Mouse (Mus musculus): Measurements from ENCODE around the gene Thsd7b. TPM values are rescaled to one million over a fixed set of nuclear protein-coding genes. Genes with fewer than 3 reads are reported as not detected.
"Not testable (repeated sequence)": the region's sequence is repeated elsewhere in the genome, so short reads cannot be mapped to it uniquely, and the experiment has no call there.

Thsd7b gene
- polyA plus RNA-seq, 1 experiment: 0.07 TPM

GRCm38 (mm10) chr1:129963166-129963565 lies 690.1 kb downstream of the Thsd7b start:
- Histone ChIP-seq H3K27me3 (replicated peaks) (no peaks in the 10 kb centered on the region), H3K9me3 (no peaks in the 10 kb centered on the region), H3K36me3 (replicated peaks; ENCODE audit: low read length) (no peaks in the 10 kb centered on the region), H3K4me1 (no peaks in the 10 kb centered on the region), H3K4me3 (replicated peaks) (no peak overlapping the region)
- TF ChIP-seq GATA1 (IDR thresholded peaks at IDR 0.05; ENCODE audit: borderline replicate concordance, low read length) (no peak), FLI1 (IDR thresholded peaks at IDR 0.05; ENCODE audit: low read length) (no peak)

- not testable (repeated sequence) for H3K4me3 ChIP-seq (replicated peaks); H3K4me1 ChIP-seq; H3K36me3 ChIP-seq (replicated peaks; ENCODE audit: low read length); H3K27me3 ChIP-seq (replicated peaks)
- peaks cover 10% of the 10 kb centered on the region for H3K9me3 ChIP-seq
Observed at GRCm38 (mm10) chr1:129989247-129989646, 716.1 kb downstream of the Thsd7b start.

- no peak for TF ChIP-seq GATA1 (IDR thresholded peaks at IDR 0.05; ENCODE audit: borderline replicate concordance, low read length)
- TF ChIP-seq FLI1 (IDR thresholded peaks at IDR 0.05; ENCODE audit: low read length): no peak
Observed at GRCm38 (mm10) chr1:129990821-129991220, 717.7 kb downstream of the Thsd7b start.

GRCm38 (mm10) chr1:130055012-130055411 lies 781.9 kb downstream of the Thsd7b start:
- no peaks in the 10 kb centered on the region for H3K4me1 ChIP-seq
- H3K36me3 ChIP-seq (replicated peaks; ENCODE audit: low read length): no peaks in the 10 kb centered on the region
- no peak for TF ChIP-seq GATA1 (IDR thresholded peaks at IDR 0.05; ENCODE audit: borderline replicate concordance, low read length)
- TF ChIP-seq FLI1 (IDR thresholded peaks at IDR 0.05; ENCODE audit: low read length): no peak
- no peaks in the 10 kb centered on the region for H3K27me3 ChIP-seq (replicated peaks)
- H3K4me3 ChIP-seq (replicated peaks): no peak overlapping the region
- no peaks in the 10 kb centered on the region for H3K9me3 ChIP-seq

More at GRCm38 (mm10) chr1:129990821-129991220, 717.7 kb downstream of the Thsd7b start:
- Histone ChIP-seq H3K36me3 (replicated peaks; ENCODE audit: low read length) (no peaks in the 10 kb centered on the region), H3K4me1 (no peaks in the 10 kb centered on the region), H3K27me3 (replicated peaks) (no peaks in the 10 kb centered on the region), H3K9me3 (no peaks in the 10 kb centered on the region), H3K4me3 (replicated peaks) (no peak overlapping the region)

- H3K36me3 ChIP-seq (replicated peaks; ENCODE audit: low read length): no peaks in the 10 kb centered on the region
- no peaks in the 10 kb centered on the region for H3K9me3 ChIP-seq
- no peak overlapping the region for H3K4me3 ChIP-seq (replicated peaks)
- H3K4me1 ChIP-seq: no peaks in the 10 kb centered on the region
- no peaks in the 10 kb centered on the region for H3K27me3 ChIP-seq (replicated peaks)
- TF ChIP-seq GATA1 (IDR thresholded peaks at IDR 0.05; ENCODE audit: borderline replicate concordance, low read length) (no peak), FLI1 (IDR thresholded peaks at IDR 0.05; ENCODE audit: low read length) (no peak)
Observed at GRCm38 (mm10) chr1:130062105-130062504, 789.0 kb downstream of the Thsd7b start.

GRCm38 (mm10) chr1:130066193-130066959 lies 793.3 kb downstream of the Thsd7b start:
- H3K4me3 ChIP-seq (replicated peaks): no peak overlapping the region
- H3K9me3 ChIP-seq: no peaks in the 10 kb centered on the region
- H3K27me3 ChIP-seq (replicated peaks): no peaks in the 10 kb centered on the region
- no peaks in the 10 kb centered on the region for H3K36me3 ChIP-seq (replicated peaks; ENCODE audit: low read length)
- no peaks in the 10 kb centered on the region for H3K4me1 ChIP-seq
- no peak for TF ChIP-seq FLI1 (IDR thresholded peaks at IDR 0.05; ENCODE audit: low read length)
- no peak for TF ChIP-seq GATA1 (IDR thresholded peaks at IDR 0.05; ENCODE audit: borderline replicate concordance, low read length)

GRCm38 (mm10) chr1:130083788-130084187 lies 810.7 kb downstream of the Thsd7b start:
- Histone ChIP-seq H3K36me3 (replicated peaks; ENCODE audit: low read length) (no peaks in the 10 kb centered on the region), H3K4me3 (replicated peaks) (no peak overlapping the region), H3K27me3 (replicated peaks) (no peaks in the 10 kb centered on the region), H3K9me3 (no peaks in the 10 kb centered on the region), H3K4me1 (no peaks in the 10 kb centered on the region)
- TF ChIP-seq FLI1 (IDR thresholded peaks at IDR 0.05; ENCODE audit: low read length) (no peak), GATA1 (IDR thresholded peaks at IDR 0.05; ENCODE audit: borderline replicate concordance, low read length) (no peak)

GRCm38 (mm10) chr1:130085207-130085606 lies 812.1 kb downstream of the Thsd7b start:
- H3K4me1 ChIP-seq: no peaks in the 10 kb centered on the region
- H3K4me3 ChIP-seq (replicated peaks): no peak overlapping the region
- TF ChIP-seq GATA1 (IDR thresholded peaks at IDR 0.05; ENCODE audit: borderline replicate concordance, low read length) (no peak), FLI1 (IDR thresholded peaks at IDR 0.05; ENCODE audit: low read length) (no peak)
- H3K36me3 ChIP-seq (replicated peaks; ENCODE audit: low read length): no peaks in the 10 kb centered on the region
- no peaks in the 10 kb centered on the region for H3K27me3 ChIP-seq (replicated peaks)
- H3K9me3 ChIP-seq: no peaks in the 10 kb centered on the region

- TF ChIP-seq FLI1 (IDR thresholded peaks at IDR 0.05; ENCODE audit: low read length) (no peak), GATA1 (IDR thresholded peaks at IDR 0.05; ENCODE audit: borderline replicate concordance, low read length) (no peak)
- no peaks in the 10 kb centered on the region for H3K36me3 ChIP-seq (replicated peaks; ENCODE audit: low read length)
- no peaks in the 10 kb centered on the region for H3K27me3 ChIP-seq (replicated peaks)
- no peak overlapping the region for H3K4me3 ChIP-seq (replicated peaks)
- H3K4me1 ChIP-seq: no peaks in the 10 kb centered on the region
- no peaks in the 10 kb centered on the region for H3K9me3 ChIP-seq
Observed at GRCm38 (mm10) chr1:130085910-130086309, 812.8 kb downstream of the Thsd7b start.

- no peak overlapping the region for H3K4me3 ChIP-seq (replicated peaks)
Observed at GRCm38 (mm10) chr1:130099227-130099626, 826.1 kb downstream of the Thsd7b start.

More at GRCm38 (mm10) chr1:130099227-130099626, 826.1 kb downstream of the Thsd7b start:
- Histone ChIP-seq H3K4me1 (no peaks in the 10 kb centered on the region), H3K27me3 (replicated peaks) (no peaks in the 10 kb centered on the region), H3K36me3 (replicated peaks; ENCODE audit: low read length) (no peaks in the 10 kb centered on the region), H3K9me3 (no peaks in the 10 kb centered on the region)
- no peak for TF ChIP-seq FLI1 (IDR thresholded peaks at IDR 0.05; ENCODE audit: low read length)
- TF ChIP-seq GATA1 (IDR thresholded peaks at IDR 0.05; ENCODE audit: borderline replicate concordance, low read length): no peak
